Mouse (Mus musculus): ENCODE data around the gene Arl8a. TPM values are rescaled to one million over a fixed set of nuclear protein-coding genes. Genes with fewer than 3 reads are reported as not detected.
A peak's percentile ranks its signal among the peaks of the same experiment; 100 is the strongest.

Gene Arl8a
- polyA plus RNA-seq, 2 experiments, result 54.5 to 88.1 TPM

DNA sequence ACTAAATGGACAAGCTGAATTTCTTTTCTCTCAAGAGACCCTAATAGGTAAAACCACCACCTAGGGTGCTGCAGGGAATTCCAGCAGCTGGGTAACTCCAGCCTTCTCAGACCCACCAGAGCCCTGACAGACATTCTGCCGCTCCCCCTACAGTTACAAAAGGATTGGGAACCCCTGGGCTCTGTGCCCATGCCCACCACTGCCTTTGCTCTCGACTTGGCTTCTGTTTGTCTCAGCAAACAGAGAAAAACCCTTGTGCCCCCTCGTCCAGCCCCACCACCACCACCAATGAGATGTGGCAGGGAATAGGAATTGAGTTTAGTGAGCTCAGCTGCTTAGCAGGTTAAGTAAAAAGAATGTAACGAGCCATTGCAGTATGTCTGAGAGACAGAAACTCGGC lies 2.4 kb downstream of the Arl8a start:
- H3K27ac ChIP-seq (replicated peaks; ENCODE audit: low read depth, low read length), result no peak overlapping the region
- H3K4me2 ChIP-seq (replicated peaks; ENCODE audit: low read depth, low read length, severe bottlenecking), result no peak overlapping the region
- H3K4me1 ChIP-seq (ENCODE audit: control insufficient read depth, insufficient read depth, low read length), result peaks cover 25% of the 10 kb centered on the region
- WGBS, result 41% methylated on average over 5 of the region's 5 CpGs
- H3K9ac ChIP-seq (ENCODE audit: low read depth, low read length, severe bottlenecking), result no peak overlapping the region
- DNase-seq (ENCODE audit: low spot score) (no peak), ATAC-seq (ENCODE audit: low FRiP score, low read depth) (no peak)
- peaks cover 6% of the 10 kb centered on the region; the same call in 1 of the 2 replicates for H3K36me3 ChIP-seq (ENCODE audit: control insufficient read depth, insufficient read depth, low read length)
- TF ChIP-seq POLR2A (IDR thresholded peaks at IDR 0.05; ENCODE audit: borderline replicate concordance, extremely low read depth, insufficient read depth, insufficient read length), result no peak
- H3K4me3 ChIP-seq (replicated peaks; ENCODE audit: low read length), result no peak overlapping the region
- H3K27me3 ChIP-seq (ENCODE audit: control insufficient read depth, insufficient read depth, low read length), result peaks cover 3% of the 10 kb centered on the region; the same call in 1 of the 2 replicates
- no peaks in the 10 kb centered on the region for H3K9me3 ChIP-seq (ENCODE audit: control insufficient read depth, low read length)

DNA sequence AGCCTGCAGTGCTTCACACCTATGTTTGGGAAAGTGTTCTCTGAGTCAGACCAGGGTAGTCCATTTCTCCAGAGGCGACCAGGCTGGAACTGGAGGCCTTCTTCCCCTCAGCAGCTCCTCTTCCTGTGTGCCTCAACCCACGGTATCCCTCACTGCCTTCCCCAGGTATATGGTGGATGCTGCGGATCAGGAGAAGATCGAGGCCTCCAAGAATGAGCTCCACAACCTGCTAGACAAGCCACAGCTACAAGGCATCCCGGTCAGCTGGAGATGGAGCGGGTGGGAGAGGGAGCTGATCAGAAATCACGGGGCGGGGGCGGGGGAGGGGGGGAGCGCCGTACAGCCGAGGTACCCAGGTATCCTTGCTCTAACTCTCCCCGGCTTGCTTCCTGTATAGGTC lies 7.4 kb downstream of the Arl8a start:
- H3K9me3 ChIP-seq (ENCODE audit: control insufficient read depth, low read length), result no peaks in the 10 kb centered on the region
- 11% methylated on average over 11 of the region's 13 CpGs for WGBS
- peaks cover 17% of the 10 kb centered on the region for H3K4me1 ChIP-seq (ENCODE audit: control insufficient read depth, insufficient read depth, low read length)
- H3K9ac ChIP-seq (ENCODE audit: low read depth, low read length, severe bottlenecking), result peak overlapping the region; percentile 52
- H3K27me3 ChIP-seq (ENCODE audit: control insufficient read depth, insufficient read depth, low read length), result no peaks in the 10 kb centered on the region
- ATAC-seq (ENCODE audit: low FRiP score, low read depth), result peak; percentile 41
- TF ChIP-seq POLR2A (IDR thresholded peaks at IDR 0.05; ENCODE audit: borderline replicate concordance, extremely low read depth, insufficient read depth, insufficient read length), result no peak
- H3K27ac ChIP-seq (replicated peaks; ENCODE audit: low read depth, low read length), result peak overlapping the region; percentile 86
- no peak for DNase-seq (ENCODE audit: low spot score)
- peak overlapping the region; percentile 45 for H3K4me2 ChIP-seq (replicated peaks; ENCODE audit: low read depth, low read length, severe bottlenecking)
- H3K4me3 ChIP-seq (replicated peaks; ENCODE audit: low read length), result peak overlapping the region; percentile 19; the same call in 1 of the 2 replicates
- peaks cover 24% of the 10 kb centered on the region for H3K36me3 ChIP-seq (ENCODE audit: control insufficient read depth, insufficient read depth, low read length)

DNA sequence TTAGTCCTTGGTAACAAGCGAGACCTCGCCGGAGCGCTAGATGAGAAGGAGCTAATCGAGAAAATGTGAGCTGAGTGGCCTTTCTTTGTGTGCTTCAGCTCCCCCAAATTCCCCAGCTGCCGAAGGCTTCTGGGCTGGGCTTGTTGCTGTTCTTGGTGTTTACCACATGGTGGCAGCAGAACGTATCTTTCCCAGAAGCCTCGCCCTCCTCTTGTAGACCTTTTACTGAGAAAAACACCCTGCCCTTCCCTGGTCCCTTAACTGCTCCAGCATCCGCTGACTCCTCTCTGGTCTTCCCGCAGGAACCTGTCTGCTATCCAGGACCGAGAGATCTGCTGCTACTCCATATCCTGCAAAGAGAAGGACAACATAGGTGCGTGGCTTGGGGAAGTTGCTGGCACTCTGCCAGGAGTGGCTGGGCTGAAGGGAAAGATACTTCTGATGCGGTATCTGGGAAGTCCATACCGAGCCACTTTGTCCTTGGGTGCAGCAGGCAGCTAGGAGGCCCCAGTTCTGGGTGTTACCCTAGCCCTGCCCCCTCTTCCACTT lies 7.9 kb downstream of the Arl8a start:
- WGBS, result 1% methylated on average over 14 of the region's 14 CpGs
- TF ChIP-seq POLR2A (IDR thresholded peaks at IDR 0.05; ENCODE audit: borderline replicate concordance, extremely low read depth, insufficient read depth, insufficient read length), result no peak
- peak; percentile 85 for ATAC-seq (ENCODE audit: low FRiP score, low read depth)
- Histone ChIP-seq H3K4me2 (replicated peaks; ENCODE audit: low read depth, low read length, severe bottlenecking) (peak overlapping the region; percentile 45), H3K27ac (replicated peaks; ENCODE audit: low read depth, low read length) (peak overlapping the region; percentile 86), H3K36me3 (ENCODE audit: control insufficient read depth, insufficient read depth, low read length) (peaks cover 24% of the 10 kb centered on the region), H3K9ac (ENCODE audit: low read depth, low read length, severe bottlenecking) (peak overlapping the region; percentile 52), H3K4me3 (replicated peaks; ENCODE audit: low read length) (peak overlapping the region; percentile 19; the same call in 1 of the 2 replicates), H3K27me3 (ENCODE audit: control insufficient read depth, insufficient read depth, low read length) (no peaks in the 10 kb centered on the region), H3K9me3 (ENCODE audit: control insufficient read depth, low read length) (no peaks in the 10 kb centered on the region), H3K4me1 (ENCODE audit: control insufficient read depth, insufficient read depth, low read length) (peaks cover 16% of the 10 kb centered on the region)
- DNase-seq (ENCODE audit: low spot score), result peak; percentile 94

DNA sequence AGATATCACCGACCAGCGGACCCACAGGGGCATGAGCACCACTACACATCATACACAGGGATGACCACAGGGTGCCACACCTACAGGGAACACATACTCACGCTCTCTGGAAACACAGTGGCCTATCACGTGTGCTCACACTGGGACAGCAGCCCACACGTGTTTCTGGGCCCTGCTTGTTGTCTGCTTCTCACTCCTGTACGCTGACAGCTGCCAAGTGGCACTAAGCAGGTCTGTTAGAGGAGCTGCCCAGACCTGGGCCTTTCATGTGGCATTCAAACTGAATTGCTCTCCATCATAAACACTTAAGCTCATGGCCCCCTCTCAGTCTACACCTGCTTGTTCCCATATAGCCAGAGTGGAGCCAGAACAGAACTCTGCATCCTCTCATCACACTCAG lies 9.7 kb downstream of the Arl8a start:
- 86% methylated on average over 6 of the region's 6 CpGs for WGBS
- Histone ChIP-seq H3K4me2 (replicated peaks; ENCODE audit: low read depth, low read length, severe bottlenecking) (no peak overlapping the region), H3K9me3 (ENCODE audit: control insufficient read depth, low read length) (no peaks in the 10 kb centered on the region), H3K27me3 (ENCODE audit: control insufficient read depth, insufficient read depth, low read length) (no peaks in the 10 kb centered on the region), H3K27ac (replicated peaks; ENCODE audit: low read depth, low read length) (no peak overlapping the region), H3K9ac (ENCODE audit: low read depth, low read length, severe bottlenecking) (no peak overlapping the region), H3K4me3 (replicated peaks; ENCODE audit: low read length) (no peak overlapping the region), H3K4me1 (ENCODE audit: control insufficient read depth, insufficient read depth, low read length) (peaks cover 16% of the 10 kb centered on the region), H3K36me3 (ENCODE audit: control insufficient read depth, insufficient read depth, low read length) (peaks cover 24% of the 10 kb centered on the region)
- ATAC-seq (ENCODE audit: low FRiP score, low read depth) (no peak), DNase-seq (ENCODE audit: low spot score) (no peak)
- TF ChIP-seq POLR2A (IDR thresholded peaks at IDR 0.05; ENCODE audit: borderline replicate concordance, extremely low read depth, insufficient read depth, insufficient read length), result no peak

DNA sequence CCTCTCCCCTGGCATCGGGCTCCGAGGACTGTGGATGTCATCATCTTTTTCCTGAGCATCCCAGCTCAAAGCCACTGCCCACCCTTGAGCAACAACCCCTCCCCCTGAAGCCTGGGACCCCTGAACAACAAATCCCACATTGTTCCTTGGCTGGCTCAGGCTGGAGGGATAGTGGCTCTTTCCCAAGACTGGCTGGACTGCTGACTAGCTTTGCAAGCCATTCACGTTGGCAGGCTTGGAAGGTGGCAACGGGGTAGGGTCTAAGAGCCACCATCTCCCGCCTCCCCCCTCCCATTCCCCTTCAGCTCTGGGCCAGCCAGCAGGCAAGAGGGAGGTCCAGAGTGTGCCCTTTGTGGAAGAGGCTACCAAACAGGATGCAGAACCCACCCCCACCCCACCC lies 12.0 kb downstream of the Arl8a start:
- no peak for TF ChIP-seq POLR2A (IDR thresholded peaks at IDR 0.05; ENCODE audit: borderline replicate concordance, extremely low read depth, insufficient read depth, insufficient read length)
- 75% methylated on average over 5 of the region's 5 CpGs for WGBS
- Histone ChIP-seq H3K4me2 (replicated peaks; ENCODE audit: low read depth, low read length, severe bottlenecking) (no peak overlapping the region), H3K9me3 (ENCODE audit: control insufficient read depth, low read length) (no peaks in the 10 kb centered on the region), H3K27ac (replicated peaks; ENCODE audit: low read depth, low read length) (no peak overlapping the region), H3K36me3 (ENCODE audit: control insufficient read depth, insufficient read depth, low read length) (peaks cover 18% of the 10 kb centered on the region), H3K9ac (ENCODE audit: low read depth, low read length, severe bottlenecking) (no peak overlapping the region), H3K4me1 (ENCODE audit: control insufficient read depth, insufficient read depth, low read length) (peaks cover 14% of the 10 kb centered on the region), H3K4me3 (replicated peaks; ENCODE audit: low read length) (no peak overlapping the region), H3K27me3 (ENCODE audit: control insufficient read depth, insufficient read depth, low read length) (no peaks in the 10 kb centered on the region)
- DNase-seq (ENCODE audit: low spot score) (no peak), ATAC-seq (ENCODE audit: low FRiP score, low read depth) (no peak)

All from limb, embryonic 14.5 days (tissue).